Mouse (Mus musculus) CH12.LX (cell line): ENCODE data around the gene Tcp11. TPM values are rescaled to one million over a fixed set of nuclear protein-coding genes. Genes with fewer than 3 reads are reported as not detected.

Experiments used
- DNase-seq: peaks from one replicate; pipeline ENCODE4 v3.0.0-alpha.2; 2013; ENCODE audit errors: extremely low read depth
- H3K27ac ChIP-seq: 2 replicates; pipeline ENCODE4 v1.5.1; 2012; ENCODE audit warnings: low read depth, mild to moderate bottlenecking, control low read depth, moderate library complexity; ENCODE audit not compliant: insufficient read depth
- H3K27me3 ChIP-seq: replicated peaks from 2 replicates; pipeline ENCODE3; 2012; ENCODE audit warnings: inconsistent platforms
- H3K36me3 ChIP-seq, 2 experiments: replicated peaks in 1 of 2; 2 replicates each; pipeline versions ENCODE3 to v1.6.1; 2012; ENCODE audit warnings: inconsistent platforms in 1 of 2, low read length in 1 of 2, mild to moderate bottlenecking in 1 of 2, mixed read lengths in 1 of 2, moderate library complexity in 1 of 2; ENCODE audit not compliant: control insufficient read depth in 1 of 2, insufficient read depth in 1 of 2
- H3K4me1 ChIP-seq, 2 experiments: 2 replicates each; pipeline ENCODE4 v1.6.1; 2012; ENCODE audit warnings: inconsistent platforms in 1 of 2, moderate library complexity in 1 of 2; ENCODE audit not compliant: insufficient read depth in 2 of 2, control insufficient read depth in 1 of 2
- H3K4me2 ChIP-seq: 2 replicates; pipeline ENCODE4 v1.6.1; 2012; ENCODE audit warnings: low read depth, mild to moderate bottlenecking, control low read depth; ENCODE audit not compliant: poor library complexity, insufficient read depth, severe bottlenecking
- H3K4me3 ChIP-seq, 3 experiments: fragments of 150-350 bp in 1 of 3; sonication (generic) in 1 of 3; replicated peaks in 1 of 3; 2 replicates each; pipeline versions ENCODE3 to v1.5.1; 2011 to 2012; ENCODE audit warnings: low read depth in 2 of 3, low read length in 2 of 3, mild to moderate bottlenecking in 2 of 3, moderate library complexity in 2 of 3, control low read depth in 1 of 3, improper control_type of control experiment in 1 of 3, inconsistent platforms in 1 of 3, mixed read lengths in 1 of 3; ENCODE audit not compliant: poor library complexity in 1 of 3
- H3K79me2 ChIP-seq: replicated peaks from 2 replicates; pipeline ENCODE4 v1.6.1; 2012; ENCODE audit warnings: mild to moderate bottlenecking, moderate library complexity; ENCODE audit not compliant: control insufficient read depth, poor library complexity, insufficient read depth, severe bottlenecking; ENCODE audit errors: extremely low read depth
- H3K9ac ChIP-seq: 2 replicates; pipeline ENCODE4 v1.6.1; 2012; ENCODE audit warnings: low read depth, mild to moderate bottlenecking, control low read depth, moderate library complexity; ENCODE audit not compliant: insufficient read depth
- H3K9me3 ChIP-seq: replicated peaks from 2 replicates; pipeline ENCODE3; 2012; ENCODE audit warnings: low read length, inconsistent platforms, mixed read lengths
- CHD2 ChIP-seq: IDR thresholded peaks from 2 replicates; pipeline ENCODE4 v1.6.1; 2011; ENCODE audit warnings: low read length, improper control_type of control experiment
- E2F4 ChIP-seq: IDR thresholded peaks from 2 replicates; pipeline ENCODE4 v1.6.1; 2011; ENCODE audit warnings: low read depth, low read length, improper control_type of control experiment; ENCODE audit not compliant: insufficient replicate concordance
- IRF4 ChIP-seq: IDR thresholded peaks from 2 replicates; pipeline ENCODE4 v1.6.1; 2014; ENCODE audit warnings: low read depth, mild to moderate bottlenecking, inconsistent platforms, low read length, improper control_type of control experiment
- JUN ChIP-seq: IDR thresholded peaks from 2 replicates; pipeline ENCODE4 v1.6.1; 2011; ENCODE audit warnings: low read depth, mild to moderate bottlenecking, low read length, improper control_type of control experiment, moderate library complexity; ENCODE audit not compliant: insufficient read depth
- KAT2A ChIP-seq: IDR thresholded peaks from 2 replicates; pipeline ENCODE4 v1.6.1; 2012; ENCODE audit warnings: low read length, improper control_type of control experiment, inconsistent platforms; ENCODE audit not compliant: insufficient replicate concordance
- MAX ChIP-seq: IDR thresholded peaks from 2 replicates; pipeline ENCODE4 v1.6.1; 2011; ENCODE audit warnings: low read length, improper control_type of control experiment
- MYC ChIP-seq: IDR thresholded peaks from 2 replicates; pipeline ENCODE4 v1.6.1; 2011; ENCODE audit warnings: low read depth, mild to moderate bottlenecking, improper control_type of control experiment, low read length
- NELFE ChIP-seq: IDR thresholded peaks from 2 replicates; pipeline ENCODE4 v1.6.1; 2011; ENCODE audit warnings: low read depth, low read length, improper control_type of control experiment
- PAX5 ChIP-seq: IDR thresholded peaks from 2 replicates; pipeline ENCODE4 v1.6.1; 2012; ENCODE audit warnings: low read length, inconsistent platforms, mixed read lengths
- RAD21 ChIP-seq: IDR thresholded peaks from 2 replicates; pipeline ENCODE4 v1.6.1; 2011; ENCODE audit warnings: low read depth, mild to moderate bottlenecking, low read length, improper control_type of control experiment, moderate library complexity
- SIN3A ChIP-seq: IDR thresholded peaks from 2 replicates; pipeline ENCODE4 v1.6.1; 2012; ENCODE audit warnings: low read length, improper control_type of control experiment, inconsistent platforms
- TBP ChIP-seq: conservative IDR thresholded peaks from 2 replicates; pipeline ENCODE4 v1.6.1; 2011; ENCODE audit warnings: low read depth, low read length, improper control_type of control experiment
- dilution Hi-C: fragments of 300-500 bp; cut with MboI; formaldehyde crosslinking; loops from 2 replicates; pipeline ENCODE4 v1.14.3; 2020; ENCODE audit warnings: low sequenced_read_pairs; ENCODE audit not compliant: extremely low pct_unique_long_range_greater_than_20kb, extremely low pct_ligation_motif_present
- in situ Hi-C: fragments of 300-500 bp; cut with MboI; formaldehyde crosslinking; loops from 3 replicates; pipeline ENCODE4 v1.14.3; 2019; ENCODE audit warnings: low sequenced_read_pairs, low pct_ligation_motif_present, low pct_unique_long_range_greater_than_20kb, mixed read lengths
- polyA plus RNA-seq: library from polyadenylated mRNA; unstranded; fragments of >175 nt; gene quantifications from 2 replicates; pipeline ENCODE4 v1.2.1, GENCODE M21; 2012; ENCODE audit warnings: low read depth; ENCODE audit not compliant: insufficient read length
- total RNA-seq, 2 experiments: library from RNA; depleted of rRNA; stranded (reverse); fragments of 300-350 nt in 1 of 2; fragments of >200 nt in 1 of 2; gene quantifications; 2 replicates each; pipeline ENCODE4 v1.2.3; 2012 to 2014

Tcp11 gene
- total and polyA plus RNA-seq, 3 experiments = not detected

GRCm38 (mm10) chr17:28025541-28025961 lies 54.9 kb downstream of the Tcp11 start:
- in situ Hi-C loops = no loop called here
- no peaks in the 10 kb centered on the region for H3K79me2 ChIP-seq
- peaks cover 0 to 24% of the 10 kb centered on the region in 2 experiments for H3K36me3 ChIP-seq
- no peaks in the 10 kb centered on the region for H3K9me3 ChIP-seq
- DNase-seq = no peak
- H3K4me1 ChIP-seq = no peaks in the 10 kb centered on the region
- no peaks in the 10 kb centered on the region for H3K27me3 ChIP-seq
- H3K4me2 ChIP-seq = no peak overlapping the region
- dilution Hi-C loops = no loop called here
- H3K27ac ChIP-seq = no peak overlapping the region
- H3K4me3 ChIP-seq = no peak overlapping the region
- TF ChIP-seq NELFE (no peak), KAT2A (no peak), CHD2 (no peak), PAX5 (no peak), MYC (no peak), MAX (no peak), E2F4 (no peak), IRF4 (no peak), JUN (no peak), TBP (no peak)
- H3K9ac ChIP-seq = no peak overlapping the region

DNA sequence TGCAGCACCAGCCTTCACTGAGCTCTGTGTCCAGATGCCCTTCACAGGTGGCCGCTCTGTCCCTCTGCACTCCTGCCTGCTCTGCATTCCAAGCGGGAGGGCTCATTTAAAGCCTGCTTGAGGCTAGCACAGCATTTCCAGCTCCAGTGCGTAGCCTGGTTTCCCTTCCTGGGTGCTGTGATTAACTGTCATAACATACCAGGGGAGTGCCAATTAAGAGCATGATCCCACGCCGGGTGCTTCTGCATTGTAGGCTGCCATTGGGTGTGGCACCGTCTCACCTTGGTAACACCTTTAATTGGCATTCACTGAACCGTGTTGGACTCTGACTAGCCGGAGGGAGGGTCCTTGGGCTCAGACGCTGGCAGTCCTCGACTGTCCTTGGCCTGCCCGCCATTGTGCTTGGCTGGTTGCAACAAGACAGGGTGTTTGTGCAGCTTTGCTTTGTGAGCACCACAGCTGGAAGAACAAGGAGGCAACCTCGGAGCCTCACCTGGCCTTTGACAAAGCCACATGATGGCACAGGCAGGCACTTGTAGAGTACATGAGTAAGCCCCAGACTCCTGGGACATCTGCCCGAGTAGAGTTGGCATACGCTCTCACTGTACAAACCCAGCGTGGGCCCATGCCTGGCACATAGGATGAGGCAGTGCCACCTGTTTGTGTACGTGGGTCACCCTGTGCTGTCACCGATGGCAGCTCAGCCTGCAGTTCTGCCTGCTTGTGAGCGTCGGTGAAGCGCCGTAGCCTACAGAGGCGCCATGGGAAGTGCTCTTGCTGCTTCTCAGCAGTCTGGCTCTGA lies 57.4 kb downstream of the Tcp11 start:
- H3K4me3 ChIP-seq = no peak overlapping the region
- no peaks in the 10 kb centered on the region for H3K27me3 ChIP-seq
- no peak for TF ChIP-seq RAD21
- H3K36me3 ChIP-seq = peaks cover 0 to 30% of the 10 kb centered on the region in 2 experiments
- H3K4me1 ChIP-seq = no peaks in the 10 kb centered on the region
- in situ Hi-C loops = no loop called here
- H3K27ac ChIP-seq = no peak overlapping the region
- no peak for DNase-seq
- H3K9me3 ChIP-seq = no peaks in the 10 kb centered on the region
- H3K79me2 ChIP-seq = no peaks in the 10 kb centered on the region
- dilution Hi-C loops = no loop called here
- no peak overlapping the region for H3K4me2 ChIP-seq
- no peak overlapping the region for H3K9ac ChIP-seq

- in situ Hi-C loops = no loop called here
- H3K9me3 ChIP-seq = no peaks in the 10 kb centered on the region
- peaks cover 0 to 24% of the 10 kb centered on the region in 2 experiments for H3K36me3 ChIP-seq
- H3K4me1 ChIP-seq = no peaks in the 10 kb centered on the region
- no peak for DNase-seq
- H3K9ac ChIP-seq = no peak overlapping the region
- H3K4me3 ChIP-seq = no peak overlapping the region
- H3K79me2 ChIP-seq = no peaks in the 10 kb centered on the region
- H3K27ac ChIP-seq = no peak overlapping the region
- dilution Hi-C loops = no loop called here
- H3K27me3 ChIP-seq = no peaks in the 10 kb centered on the region
- TF ChIP-seq TBP (no peak), SIN3A (no peak), KAT2A (no peak)
- H3K4me2 ChIP-seq = no peak overlapping the region
These were observed 58.5 kb downstream of the Tcp11 start for GRCm38 (mm10) chr17:28021911-28022310.
